Mouse (Mus musculus): Measurements from ENCODE around the gene Git2. TPM values are rescaled to one million over a fixed set of nuclear protein-coding genes. Genes with fewer than 3 reads are reported as not detected.
A peak's percentile ranks its signal among the peaks of the same experiment; 100 is the strongest.

Gene Git2
- total RNA-seq (2021) = 10 to 100 TPM; 42.7 to 43.7 TPM
- long read RNA-seq, experiment 1, full-length matches to known transcripts = 6 of 12 reads
- long read RNA-seq, experiment 1, partial matches to known transcripts = 2 of 12 reads
- long read RNA-seq, experiment 1, other reads (novel, unspliced or antisense) = 4 of 12 reads
- long read RNA-seq, experiment 2, full-length matches to known transcripts = 5 of 21 reads
- long read RNA-seq, experiment 2, partial matches to known transcripts = 3 of 21 reads
- long read RNA-seq, experiment 2, other reads (novel, unspliced or antisense) = 13 of 21 reads

DNA sequence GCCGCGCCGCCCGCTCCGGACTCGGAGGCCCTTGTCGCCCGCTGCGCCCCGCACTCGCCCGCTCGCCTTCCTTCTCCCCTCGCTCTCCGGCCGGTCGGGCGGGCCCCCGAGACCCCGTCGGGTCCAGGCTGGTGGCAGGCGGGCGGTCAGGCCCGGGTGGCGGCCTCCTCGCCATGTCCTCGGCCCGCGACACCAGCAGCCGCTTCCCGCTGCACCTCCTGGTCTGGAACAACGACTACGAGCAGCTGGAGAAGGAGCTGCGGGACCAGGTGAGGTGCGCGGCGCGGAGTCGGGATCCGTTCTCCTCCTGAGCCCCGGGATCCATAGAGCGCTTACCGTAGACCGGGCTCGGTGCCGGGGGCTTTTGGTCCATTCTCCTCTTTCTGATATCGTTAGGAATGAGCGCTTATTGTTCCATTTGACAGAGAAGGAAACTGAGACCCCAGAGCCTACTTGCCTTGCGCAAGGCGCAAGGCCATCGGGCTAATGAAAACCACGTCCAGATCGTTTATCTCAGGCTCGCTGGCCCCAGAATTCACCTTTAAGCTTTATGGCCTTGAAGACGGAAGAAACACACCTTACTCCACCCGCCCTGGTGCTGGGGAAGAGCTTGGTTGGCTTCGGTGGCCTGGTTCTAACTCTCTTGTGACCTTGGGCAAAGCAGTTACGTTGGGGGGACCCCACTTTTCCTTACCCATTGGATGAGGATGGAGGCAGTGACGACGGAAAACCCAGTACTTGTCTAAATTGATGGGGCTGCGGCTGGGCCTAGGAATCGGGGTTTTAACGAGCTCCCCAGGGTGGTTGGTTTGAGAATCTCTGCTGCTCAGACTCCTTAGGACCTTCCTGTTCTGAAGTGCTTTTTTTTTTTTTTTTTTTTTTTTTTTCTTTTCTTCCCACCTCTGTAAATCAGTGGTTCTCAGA is at the start of gene Git2:
Gene Git2 (minus strand): TSS at position 462 of the 924 bp plus-strand sequence.
- peak; percentile 12 for TF ChIP-seq CTCF (IDR thresholded peaks at IDR 0.05)
- DNase-seq (ENCODE audit: extremely low spot score in 1 of 2, low spot score in 2 of 2) = peak in 1 of 2 experiments; percentile 20
- H3K4me3 ChIP-seq = peak within 1 kb of the TSS; percentile 96
- peak within 1 kb of the TSS; percentile 100 for H3K27ac ChIP-seq
- intact Hi-C loops (cut with DNase I) = loop anchor here (2.0 kb wide), 1 partner anchor 29 kb away; no protein-coding TSS in a partner anchor

DNA sequence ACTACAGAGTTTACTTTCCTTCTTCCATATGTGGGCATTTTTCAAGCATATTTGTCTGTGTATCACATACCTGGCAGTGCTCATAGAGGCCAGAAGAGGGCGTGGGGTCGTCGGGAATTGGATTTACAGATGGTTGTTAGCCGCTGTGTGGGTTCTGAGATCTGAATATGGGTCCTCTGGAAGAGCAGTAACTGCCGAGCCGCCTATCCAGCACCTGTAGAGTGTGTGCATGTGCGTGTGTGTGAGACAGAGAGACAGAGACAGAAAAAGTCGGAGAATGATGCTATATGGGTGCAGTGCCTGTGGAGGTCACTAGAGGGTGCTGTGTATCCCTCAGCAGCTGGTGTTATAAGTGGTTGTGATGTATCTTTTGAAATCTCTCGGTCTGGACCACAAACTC is 48.9 kb upstream of the Git2 start:
- TF ChIP-seq CTCF (IDR thresholded peaks at IDR 0.05) = peak; percentile 81
- Histone ChIP-seq H3K4me3 (no peak overlapping the region), H3K27ac (no peak overlapping the region)
- DNase-seq (ENCODE audit: extremely low spot score in 1 of 2, low spot score in 2 of 2) = no peak
- intact Hi-C loops (cut with DNase I) = loop anchor here (2.0 kb wide), 1 partner anchor 35 kb away; the partner anchor contains the start of gene Gm9936

DNA sequence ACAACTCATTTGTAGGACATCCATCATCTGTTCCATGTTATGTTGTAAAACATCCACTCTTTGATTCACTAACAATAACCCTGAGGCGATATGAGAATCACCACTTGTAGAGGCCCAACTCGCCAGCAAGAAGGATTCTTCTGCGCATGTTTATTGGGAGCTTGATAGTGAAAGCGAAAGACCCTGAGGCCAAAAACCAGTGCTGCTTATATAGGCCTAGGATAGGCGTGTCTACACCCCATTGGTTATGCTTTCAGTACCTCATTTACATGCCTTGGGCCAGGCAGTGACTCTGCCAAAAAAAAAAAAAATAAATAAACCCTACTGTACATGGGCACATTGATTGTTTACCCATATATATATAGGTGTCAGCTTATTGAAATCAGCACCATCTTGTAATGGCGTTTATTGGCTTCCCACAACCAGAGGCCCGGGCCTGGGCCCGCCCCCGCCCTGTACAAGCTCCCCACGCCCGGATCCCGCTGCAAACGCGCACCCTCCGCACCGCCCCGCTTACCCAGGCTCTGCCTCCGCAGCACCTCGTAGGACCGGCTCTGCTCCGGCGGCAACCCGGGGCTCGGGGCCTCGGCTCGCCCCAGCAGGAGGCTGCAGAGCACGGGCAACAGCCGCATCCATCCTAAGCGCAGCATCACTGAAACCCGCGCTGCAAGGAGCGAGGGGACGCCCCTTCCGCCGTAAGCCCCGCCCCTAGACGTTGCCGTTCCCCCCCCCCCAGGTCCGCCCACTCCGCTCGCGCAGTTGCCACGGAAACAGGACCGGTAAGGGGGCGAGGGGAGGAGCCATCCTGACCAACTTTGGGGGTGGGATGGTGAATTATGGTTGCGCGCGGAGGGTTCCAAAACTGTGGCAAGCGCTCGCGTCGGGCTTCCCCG is 47.7 kb upstream of the Git2 start, which contains the start of gene 1500011B03Rik:
Gene 1500011B03Rik (minus strand): TSS at position 673 of the 893 bp plus-strand sequence.
- H3K4me3 ChIP-seq = peak within 1 kb of the TSS; percentile 55
- H3K27ac ChIP-seq = peak within 1 kb of the TSS; percentile 77
- intact Hi-C loops (cut with DNase I) = no loop called here
- DNase-seq (ENCODE audit: extremely low spot score in 1 of 2, low spot score in 2 of 2) = peak; percentile 78 to 80
- TF ChIP-seq CTCF (IDR thresholded peaks at IDR 0.05) = no peak

DNA sequence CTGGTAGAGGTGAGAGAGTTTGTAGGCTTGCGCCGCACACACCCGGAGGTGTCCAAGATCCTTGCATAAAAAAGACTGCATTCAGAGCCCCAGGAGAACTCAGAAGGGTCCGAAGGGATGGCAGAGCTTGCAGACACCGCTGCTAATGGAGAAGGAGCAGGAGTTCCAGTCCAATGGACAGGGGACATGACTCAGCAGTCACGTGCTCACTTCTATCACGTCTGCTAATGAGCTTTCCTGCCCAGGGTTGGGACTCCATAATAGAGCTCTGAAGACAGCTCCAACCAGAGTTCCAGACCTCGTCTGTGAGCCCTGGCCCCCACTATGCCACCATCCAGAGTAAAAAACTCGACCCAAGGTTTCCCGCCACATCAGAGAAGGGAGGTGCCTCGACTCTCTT is 42.8 kb upstream of the Git2 start:
- TF ChIP-seq CTCF (IDR thresholded peaks at IDR 0.05) = no peak
- Histone ChIP-seq H3K27ac (no peak overlapping the region), H3K4me3 (no peak overlapping the region)
- DNase-seq (ENCODE audit: extremely low spot score in 1 of 2, low spot score in 2 of 2) = no peak
- intact Hi-C loops (cut with DNase I) = no loop called here

DNA sequence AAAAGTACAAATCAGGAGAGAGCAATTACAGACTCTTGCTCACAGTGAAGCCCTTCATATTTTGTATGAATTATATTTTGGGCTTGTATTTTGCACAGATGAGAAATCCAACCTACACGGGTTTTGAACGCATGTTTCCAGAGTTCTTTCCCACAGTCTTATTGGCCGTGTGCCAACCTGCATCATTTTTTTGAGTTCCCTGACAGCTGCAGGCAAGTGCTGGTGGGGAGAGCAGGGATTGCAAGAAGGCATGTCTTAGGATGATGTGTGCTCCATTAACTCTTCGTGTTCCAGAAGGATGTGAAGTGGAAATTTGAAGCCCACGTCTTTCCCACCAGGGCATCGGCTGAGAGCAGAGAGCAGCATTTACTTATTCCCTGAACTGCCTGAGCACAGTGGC is 41.3 kb upstream of the Git2 start:
- intact Hi-C loops (cut with DNase I) = no loop called here
- no peak for DNase-seq (ENCODE audit: extremely low spot score in 1 of 2, low spot score in 2 of 2)

DNA sequence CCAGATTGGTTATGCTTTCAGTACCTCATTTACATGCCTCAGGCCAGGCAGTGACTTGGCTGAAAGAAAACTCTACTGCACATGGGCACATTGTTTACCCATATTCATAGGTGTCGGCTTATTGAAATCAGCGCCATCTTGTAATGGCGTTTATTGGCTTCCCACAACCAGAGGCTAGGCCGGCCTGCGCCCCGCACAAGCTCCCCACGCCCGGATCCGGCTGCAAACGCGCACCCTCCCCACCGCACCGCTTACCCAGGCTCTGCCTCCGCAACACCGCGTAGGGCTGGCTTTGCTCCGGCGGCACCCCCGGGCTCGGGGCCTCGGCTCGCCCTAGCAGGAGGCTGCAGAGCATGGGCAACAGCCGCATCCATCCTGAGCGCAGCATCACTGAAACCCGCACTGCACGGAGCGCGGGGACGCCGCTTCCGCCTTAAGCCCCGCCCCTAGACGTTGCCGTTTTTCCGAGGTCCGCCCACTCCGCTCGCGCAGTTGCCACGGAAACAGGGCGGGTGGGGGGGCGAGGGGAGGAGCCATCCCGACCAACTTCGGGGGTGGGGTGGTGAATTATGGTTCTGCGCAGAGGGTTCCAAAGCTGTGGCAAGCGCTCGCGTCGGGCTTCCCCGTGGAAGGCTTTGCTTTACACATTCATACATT is 38.3 kb upstream of the Git2 start:
- peak overlapping the region; percentile 80 for H3K4me3 ChIP-seq
- peak overlapping the region; percentile 92 for H3K27ac ChIP-seq
- DNase-seq (ENCODE audit: extremely low spot score in 1 of 2, low spot score in 2 of 2) = peak; percentile 90 to 92
- TF ChIP-seq CTCF (IDR thresholded peaks at IDR 0.05) = no peak
- intact Hi-C loops (cut with DNase I) = no loop called here

More for the DNA sequence above, 41.3 kb upstream of the Git2 start:
- no peak for TF ChIP-seq CTCF (IDR thresholded peaks at IDR 0.05)
- H3K27ac ChIP-seq = no peak overlapping the region
- no peak overlapping the region for H3K4me3 ChIP-seq

DNA sequence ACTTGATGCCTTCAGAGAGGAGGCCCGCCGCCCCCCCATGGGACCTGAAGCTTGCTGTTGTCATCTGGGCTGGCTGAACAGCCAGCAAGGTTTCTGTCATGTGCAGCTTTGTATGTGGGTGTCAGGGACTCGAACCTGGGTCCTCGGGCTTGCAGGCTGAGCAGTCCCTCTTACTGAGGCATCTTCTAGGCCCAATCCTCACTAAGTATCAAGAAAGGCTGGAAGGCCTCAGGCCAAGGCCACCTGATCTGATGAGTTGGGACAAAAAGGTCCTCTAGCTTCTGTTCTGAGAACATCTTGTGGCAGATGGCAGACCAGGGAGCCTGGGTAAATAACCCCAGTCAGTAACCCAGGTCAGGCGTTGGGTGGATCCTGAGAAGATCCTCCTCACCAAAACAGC is 34.5 kb upstream of the Git2 start:
- no peak for TF ChIP-seq CTCF (IDR thresholded peaks at IDR 0.05)
- Histone ChIP-seq H3K4me3 (no peak overlapping the region), H3K27ac (no peak overlapping the region)
- DNase-seq (ENCODE audit: extremely low spot score in 1 of 2, low spot score in 2 of 2) = no peak
- intact Hi-C loops (cut with DNase I) = no loop called here

DNA sequence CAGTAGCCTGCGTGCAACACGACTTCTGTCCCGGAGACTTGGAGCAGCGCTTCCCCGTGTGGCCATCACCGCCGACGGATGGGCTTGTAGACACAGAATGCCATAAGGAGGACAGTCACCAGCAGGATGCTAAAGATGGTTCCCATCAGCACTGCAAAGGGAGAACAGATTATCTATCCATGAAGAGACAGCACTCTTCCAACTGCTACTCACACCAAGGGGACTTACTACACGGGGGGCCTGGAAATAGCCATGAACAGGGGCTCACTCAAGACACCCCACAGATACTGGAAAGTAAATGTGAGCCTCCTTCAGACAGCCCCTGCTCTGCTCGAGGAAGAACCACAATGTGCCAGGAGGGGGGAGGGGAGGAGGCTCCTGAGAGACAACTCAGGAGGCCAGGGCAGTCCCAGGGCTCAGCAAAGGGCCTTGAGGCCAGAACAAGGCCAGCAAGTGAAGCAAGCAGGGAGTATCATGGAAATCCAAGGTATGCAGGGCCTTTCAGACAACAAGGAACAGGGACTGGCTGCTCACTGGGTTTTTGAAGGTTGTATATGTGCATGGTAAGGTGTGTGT is 34.0 kb upstream of the Git2 start:
- DNase-seq (ENCODE audit: extremely low spot score in 1 of 2, low spot score in 2 of 2) = no peak
- Histone ChIP-seq H3K27ac (no peak overlapping the region), H3K4me3 (no peak overlapping the region)
- no peak for TF ChIP-seq CTCF (IDR thresholded peaks at IDR 0.05)
- intact Hi-C loops (cut with DNase I) = no loop called here

DNA sequence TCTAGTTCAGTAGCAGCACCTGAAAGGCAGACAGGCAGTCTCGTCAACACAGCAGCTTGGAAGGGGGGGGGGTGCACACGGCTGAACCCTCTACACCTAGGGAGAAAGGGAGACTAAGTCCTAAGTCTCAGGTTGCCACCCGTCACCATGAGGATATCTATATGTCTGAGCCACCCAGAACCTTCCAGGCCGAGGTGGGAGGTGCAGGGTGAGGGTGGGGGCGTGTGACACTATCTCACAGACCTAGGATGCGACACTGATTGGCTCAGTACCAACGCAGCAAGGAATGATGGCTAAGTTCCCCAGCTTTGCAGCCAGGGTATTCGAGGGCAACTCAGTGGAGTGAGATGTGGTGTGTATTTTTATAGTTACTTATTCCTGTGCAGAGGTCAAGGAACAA is 33.1 kb upstream of the Git2 start:
- TF ChIP-seq CTCF (IDR thresholded peaks at IDR 0.05) = no peak
- Histone ChIP-seq H3K4me3 (no peak overlapping the region), H3K27ac (no peak overlapping the region)
- intact Hi-C loops (cut with DNase I) = no loop called here
- DNase-seq (ENCODE audit: extremely low spot score in 1 of 2, low spot score in 2 of 2) = no peak

DNA sequence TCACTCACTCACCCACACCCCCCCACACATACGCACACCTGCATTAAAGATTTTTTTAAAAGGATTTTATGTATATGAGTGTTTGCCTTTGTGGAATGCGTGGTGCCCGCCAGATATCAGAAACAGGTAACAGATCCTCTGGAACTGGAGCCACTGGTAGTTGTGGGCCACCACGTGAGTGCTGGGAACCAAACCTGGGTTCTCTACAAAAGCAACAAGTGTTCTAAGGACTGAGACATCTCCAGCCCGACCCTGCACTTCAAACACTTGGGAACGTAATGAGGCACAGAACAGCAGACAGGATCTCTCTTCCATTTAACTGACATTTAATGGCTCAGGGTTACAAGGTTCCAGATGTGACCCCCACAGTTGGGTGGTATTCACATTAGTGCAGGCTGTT is 32.6 kb upstream of the Git2 start:
- no peak for DNase-seq (ENCODE audit: extremely low spot score in 1 of 2, low spot score in 2 of 2)
- TF ChIP-seq CTCF (IDR thresholded peaks at IDR 0.05) = no peak
- H3K4me3 ChIP-seq = no peak overlapping the region
- no peak overlapping the region for H3K27ac ChIP-seq
- intact Hi-C loops (cut with DNase I) = no loop called here

Measured in left cerebral cortex, adult 2 months (tissue).